Mouse (Mus musculus) thymus, adult 2 months (tissue): ENCODE data around the gene Lekr1. TPM values are rescaled to one million over a fixed set of nuclear protein-coding genes. Genes with fewer than 3 reads are reported as not detected.

Experiments used
- DNase-seq: peaks from one replicate; pipeline ENCODE4 v3.0.0; 2021
- H3K27ac ChIP-seq: fragments of 200-500 bp; 2 replicates; pipeline ENCODE4 v1.5.1; 2012; ENCODE audit warnings: low read length, control low read depth; ENCODE audit not compliant: control insufficient read depth, insufficient read depth
- H3K27me3 ChIP-seq: fragments of 200-500 bp; 2 replicates; pipeline ENCODE4 v1.6.1; 2012; ENCODE audit warnings: mild to moderate bottlenecking, low read length, moderate library complexity, mixed read lengths; ENCODE audit not compliant: control insufficient read depth, insufficient read depth
- H3K36me3 ChIP-seq: fragments of 200-500 bp; 2 replicates; pipeline ENCODE4 v1.6.1; 2012; ENCODE audit warnings: mild to moderate bottlenecking, low read length, moderate library complexity; ENCODE audit not compliant: control insufficient read depth, insufficient read depth
- H3K4me1 ChIP-seq: fragments of 200-500 bp; replicated peaks from 2 replicates; pipeline ENCODE4 v1.6.1; 2012; ENCODE audit warnings: low read length; ENCODE audit not compliant: control insufficient read depth, insufficient read depth
- H3K4me3 ChIP-seq: fragments of 200-500 bp; 2 replicates; pipeline ENCODE4 v1.5.1; 2012; ENCODE audit warnings: mild to moderate bottlenecking, low read length, control low read depth, moderate library complexity; ENCODE audit not compliant: control insufficient read depth, insufficient read depth
- CTCF ChIP-seq: fragments of 200-500 bp; IDR thresholded peaks from 2 replicates; pipeline ENCODE4 v1.5.1; 2012; ENCODE audit warnings: mild to moderate bottlenecking, control low read depth, low read length, moderate library complexity, borderline replicate concordance; ENCODE audit not compliant: control insufficient read depth, poor library complexity, insufficient read depth; ENCODE audit errors: extremely low read depth
- POLR2A ChIP-seq: fragments of 200-500 bp; IDR thresholded peaks from 2 replicates; pipeline ENCODE4 v1.6.1; 2012; ENCODE audit warnings: mild to moderate bottlenecking, low read length, control low read depth, moderate library complexity; ENCODE audit not compliant: control insufficient read depth, poor library complexity, insufficient read depth; ENCODE audit errors: extremely low read depth
- WGBS: fragments of 180-500 bp; shearing (Covaris S2); methylation state at CpG from one replicate; pipeline ENCODE4 v1.1.7; 2018; 5-methylcytosine and 5-hydroxymethylcytosine counted together
- polyA plus RNA-seq: library from polyadenylated mRNA; depleted of rRNA; stranded (reverse); fragments of >200 nt; gene quantifications from 2 replicates; pipeline ENCODE4 v1.2.3, GENCODE M21; 2012

Gene Lekr1
- polyA plus RNA-seq, 1 experiment: 0.84 TPM

DNA sequence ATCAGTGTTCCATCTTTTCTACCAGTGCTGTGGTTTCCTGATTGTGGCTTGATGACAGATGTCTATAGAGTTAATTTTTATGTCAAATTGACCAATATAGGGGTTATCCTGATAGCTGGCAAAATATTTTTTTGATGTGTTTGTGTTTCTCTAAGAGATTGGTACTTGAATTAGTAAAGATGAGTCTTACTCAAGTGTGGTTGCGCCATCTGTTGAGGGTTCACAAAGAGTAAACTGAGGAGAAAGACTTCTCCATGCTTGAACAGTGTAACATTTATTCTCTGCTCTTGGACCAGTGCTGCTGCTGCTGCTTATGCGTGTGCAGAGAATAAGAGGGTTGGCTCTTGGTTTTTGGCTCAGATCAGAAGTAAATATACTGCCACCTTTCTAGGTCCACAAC is 24.8 kb downstream of the Lekr1 start:
- no peaks in the 10 kb centered on the region for H3K27me3 ChIP-seq
- H3K4me3 ChIP-seq: no peak overlapping the region
- H3K4me1 ChIP-seq: no peaks in the 10 kb centered on the region; the same call in 1 of the 2 replicates
- no peak for TF ChIP-seq POLR2A
- no peak for TF ChIP-seq CTCF
- WGBS: 93% methylated on average over 2 of the region's 2 CpGs
- DNase-seq: peak; percentile 6
- no peaks in the 10 kb centered on the region for H3K36me3 ChIP-seq
- H3K27ac ChIP-seq: no peak overlapping the region

DNA sequence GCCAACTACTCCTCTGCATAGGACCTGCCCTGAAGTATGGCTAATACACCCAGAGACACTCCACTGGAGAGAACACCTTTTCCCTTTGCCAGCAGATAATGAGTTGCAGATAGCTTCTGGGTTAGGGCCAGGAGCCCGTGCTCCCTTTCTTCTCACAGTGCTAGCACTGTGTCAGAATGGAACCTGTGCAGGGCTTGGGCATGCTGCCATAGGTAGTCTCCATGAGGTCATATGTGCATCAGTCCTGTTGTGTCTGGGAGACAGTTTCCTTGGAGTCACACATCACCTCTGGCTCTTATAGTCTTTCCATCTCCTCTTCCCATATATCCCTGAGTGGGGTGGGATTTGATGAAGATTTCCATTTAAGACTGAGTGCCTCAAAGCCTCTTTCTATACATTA is 33.7 kb downstream of the Lekr1 start:
- TF ChIP-seq POLR2A (no peak), CTCF (no peak)
- Histone ChIP-seq H3K4me3 (no peak overlapping the region), H3K27ac (no peak overlapping the region), H3K36me3 (no peaks in the 10 kb centered on the region), H3K4me1 (no peaks in the 10 kb centered on the region), H3K27me3 (no peaks in the 10 kb centered on the region)
- DNase-seq: no peak
- WGBS: 94% methylated on average over 1 of the region's 1 CpGs

DNA sequence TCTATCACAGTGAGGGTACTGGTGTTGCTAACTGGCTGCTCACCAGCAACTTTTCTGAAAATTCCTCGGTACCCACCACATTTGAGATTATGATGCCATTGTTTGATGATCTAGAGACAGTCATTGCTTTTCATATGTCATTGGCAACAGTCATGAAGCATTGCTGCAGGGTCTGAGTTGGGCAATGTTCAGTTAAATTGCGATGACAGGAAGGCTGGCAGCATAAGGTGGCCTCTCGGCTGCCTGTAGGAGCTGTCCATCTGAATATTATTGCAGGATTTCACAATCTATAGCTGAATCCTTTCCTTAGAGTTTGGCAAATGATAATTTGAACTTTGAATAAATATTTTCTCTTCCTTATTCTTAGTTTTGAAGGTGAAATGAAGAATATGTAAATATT is 48.3 kb downstream of the Lekr1 start:
- TF ChIP-seq POLR2A (no peak), CTCF (no peak)
- Histone ChIP-seq H3K4me1 (no peaks in the 10 kb centered on the region), H3K4me3 (no peak overlapping the region), H3K27me3 (no peaks in the 10 kb centered on the region), H3K36me3 (no peaks in the 10 kb centered on the region), H3K27ac (no peak overlapping the region)
- no peak for DNase-seq
- WGBS: 96% methylated on average over 3 of the region's 3 CpGs

DNA sequence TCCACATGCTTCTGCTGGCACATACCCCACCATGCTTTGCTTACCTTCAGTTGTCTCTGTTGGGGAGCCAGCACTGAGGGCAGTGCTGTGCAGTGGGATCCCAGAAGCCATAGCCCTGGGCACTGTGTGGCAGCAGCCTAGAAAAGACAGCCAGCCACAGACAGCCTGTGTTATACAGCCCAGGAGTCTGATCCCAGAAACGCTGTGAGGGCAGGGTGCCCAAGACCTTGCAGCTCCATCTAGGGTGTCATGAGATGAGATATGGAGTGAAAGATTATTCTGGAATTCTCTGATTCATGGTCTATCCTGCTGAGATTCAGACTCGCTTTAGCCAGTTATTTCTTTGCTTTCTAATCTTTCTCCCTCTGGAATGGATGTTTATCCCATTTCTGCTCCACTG is 51.4 kb downstream of the Lekr1 start:
- no peak for DNase-seq
- Histone ChIP-seq H3K27ac (no peak overlapping the region), H3K4me1 (no peaks in the 10 kb centered on the region), H3K27me3 (no peaks in the 10 kb centered on the region), H3K36me3 (no peaks in the 10 kb centered on the region), H3K4me3 (no peak overlapping the region)
- TF ChIP-seq POLR2A (no peak), CTCF (no peak)
- WGBS: 97% methylated on average over 2 of the region's 2 CpGs

DNA sequence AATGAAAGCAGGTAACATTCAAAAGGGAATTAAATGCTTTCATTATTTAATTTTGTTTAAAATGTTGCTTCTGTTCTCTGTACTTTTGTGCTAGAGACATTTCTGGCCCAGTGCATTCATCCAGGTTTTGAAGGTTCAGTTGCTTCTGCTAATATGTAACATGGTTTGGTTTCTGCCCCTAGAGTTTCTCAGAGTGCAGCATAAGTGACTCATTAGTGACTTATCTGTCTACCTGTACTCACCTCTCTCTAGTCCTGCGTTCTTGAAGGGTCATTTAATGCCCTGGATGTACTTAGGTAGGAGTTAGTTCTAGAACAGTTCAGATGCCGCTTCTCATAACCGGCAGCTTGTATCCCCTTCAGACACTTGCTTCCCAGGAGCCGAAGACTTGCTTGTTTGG is 56.9 kb downstream of the Lekr1 start:
- Histone ChIP-seq H3K36me3 (no peaks in the 10 kb centered on the region), H3K27me3 (no peaks in the 10 kb centered on the region), H3K4me1 (no peaks in the 10 kb centered on the region), H3K27ac (no peak overlapping the region), H3K4me3 (no peak overlapping the region)
- 94% methylated on average over 4 of the region's 4 CpGs for WGBS
- no peak for TF ChIP-seq CTCF
- no peak for TF ChIP-seq POLR2A
- no peak for DNase-seq

DNA sequence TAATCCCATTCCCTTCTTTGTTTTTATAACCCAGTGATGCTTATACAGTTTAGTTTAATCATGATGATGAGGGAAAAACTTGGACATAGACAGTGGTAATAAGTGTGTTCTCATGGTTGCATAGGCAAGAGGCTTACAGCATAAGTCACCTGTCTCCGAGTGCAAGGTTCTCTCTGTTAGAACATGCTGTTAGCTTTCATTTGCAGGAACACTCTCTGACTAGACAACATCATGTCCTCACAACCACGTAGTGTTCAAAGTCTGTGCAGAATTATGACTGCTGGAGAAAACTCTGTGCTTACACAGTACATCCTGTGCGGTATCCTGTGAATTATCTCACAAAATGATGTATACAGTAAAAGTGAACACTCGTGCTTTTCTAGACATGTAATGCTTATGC is 57.6 kb downstream of the Lekr1 start:
- Histone ChIP-seq H3K27me3 (no peaks in the 10 kb centered on the region), H3K36me3 (no peaks in the 10 kb centered on the region), H3K4me3 (no peak overlapping the region), H3K4me1 (no peaks in the 10 kb centered on the region), H3K27ac (no peak overlapping the region)
- no peak for DNase-seq
- WGBS: 91% methylated on average over 4 of the region's 4 CpGs
- no peak for TF ChIP-seq CTCF
- TF ChIP-seq POLR2A: no peak

DNA sequence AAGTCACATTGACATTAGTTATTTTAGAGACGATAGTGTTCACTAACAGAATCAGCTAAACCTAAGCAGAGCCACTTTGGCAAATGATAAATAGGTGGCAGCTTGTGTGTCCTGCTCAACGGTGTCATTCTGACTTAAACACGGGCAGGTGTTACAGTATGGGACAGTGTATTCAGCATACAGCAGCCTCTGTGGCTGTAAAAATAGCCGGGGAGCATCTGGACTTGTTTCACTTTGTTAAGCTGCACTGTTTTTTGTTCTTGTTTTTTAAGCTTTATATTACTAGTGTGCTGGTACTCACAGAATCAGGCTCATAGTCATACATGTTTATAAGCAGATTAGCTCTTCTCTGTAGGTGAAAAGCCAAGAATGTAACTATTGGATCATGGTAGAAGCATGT is 71.8 kb downstream of the Lekr1 start:
- 92% methylated on average over 4 of the region's 4 CpGs for WGBS
- H3K4me3 ChIP-seq: no peak overlapping the region
- no peaks in the 10 kb centered on the region for H3K4me1 ChIP-seq
- no peak overlapping the region for H3K27ac ChIP-seq
- no peak for DNase-seq
- no peaks in the 10 kb centered on the region for H3K27me3 ChIP-seq
- no peaks in the 10 kb centered on the region for H3K36me3 ChIP-seq
- TF ChIP-seq POLR2A (no peak), CTCF (no peak)

DNA sequence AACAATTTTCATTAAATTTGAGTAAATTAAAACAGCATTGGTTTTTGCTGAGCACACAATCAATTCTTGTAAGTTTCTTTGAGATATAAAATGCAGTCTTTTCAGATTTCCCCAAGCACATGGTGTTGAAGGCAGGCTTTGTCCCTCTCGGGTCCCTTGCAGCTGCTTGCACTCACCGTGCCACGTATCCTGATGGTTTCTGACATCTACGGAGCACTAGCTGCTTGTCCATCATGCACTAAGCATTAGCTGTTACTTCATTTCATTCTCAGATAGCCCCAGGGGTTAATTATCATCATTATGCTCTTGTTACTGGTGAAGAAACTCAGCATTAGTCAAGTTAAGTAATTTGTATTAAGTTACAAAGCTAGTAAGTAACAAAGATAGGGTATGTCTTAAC is 78.9 kb downstream of the Lekr1 start:
- no peak overlapping the region for H3K4me3 ChIP-seq
- TF ChIP-seq CTCF: no peak
- no peak for TF ChIP-seq POLR2A
- H3K27ac ChIP-seq: no peak overlapping the region
- no peaks in the 10 kb centered on the region for H3K4me1 ChIP-seq
- H3K27me3 ChIP-seq: no peaks in the 10 kb centered on the region
- no peaks in the 10 kb centered on the region for H3K36me3 ChIP-seq
- DNase-seq: no peak
- 92% methylated on average over 4 of the region's 4 CpGs for WGBS
